Mouse (Mus musculus): Measurements from ENCODE around the gene Tpst2. TPM values are rescaled to one million over a fixed set of nuclear protein-coding genes. Genes with fewer than 3 reads are reported as not detected.

The Tpst2 gene
- total RNA-seq, 2 experiments from 2014 or later = 50.6 to 55.5 TPM

DNA sequence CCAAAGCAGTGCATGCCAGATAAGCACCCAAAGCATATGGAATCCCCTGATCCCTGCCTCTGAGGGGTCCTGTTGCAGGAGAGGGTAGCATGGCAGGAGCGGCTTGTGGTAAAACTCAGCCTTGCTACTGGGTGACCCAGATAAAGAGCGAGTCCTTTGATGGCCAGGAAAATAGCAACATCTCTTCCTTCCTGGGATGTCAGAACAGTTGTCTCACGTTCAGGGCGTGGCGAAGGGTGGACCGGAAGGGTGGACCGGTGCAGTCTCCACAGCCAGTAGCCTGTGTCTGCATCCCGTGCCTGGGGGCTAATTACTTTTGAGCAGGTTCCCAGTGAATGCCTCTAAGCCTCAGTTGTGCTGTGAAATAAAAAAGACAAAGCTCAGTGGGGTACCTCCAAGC is 23.3 kb upstream of the Tpst2 start:
- intact Hi-C loops (cut with DNase I) = no loop called here
- no peak for DNase-seq

DNA sequence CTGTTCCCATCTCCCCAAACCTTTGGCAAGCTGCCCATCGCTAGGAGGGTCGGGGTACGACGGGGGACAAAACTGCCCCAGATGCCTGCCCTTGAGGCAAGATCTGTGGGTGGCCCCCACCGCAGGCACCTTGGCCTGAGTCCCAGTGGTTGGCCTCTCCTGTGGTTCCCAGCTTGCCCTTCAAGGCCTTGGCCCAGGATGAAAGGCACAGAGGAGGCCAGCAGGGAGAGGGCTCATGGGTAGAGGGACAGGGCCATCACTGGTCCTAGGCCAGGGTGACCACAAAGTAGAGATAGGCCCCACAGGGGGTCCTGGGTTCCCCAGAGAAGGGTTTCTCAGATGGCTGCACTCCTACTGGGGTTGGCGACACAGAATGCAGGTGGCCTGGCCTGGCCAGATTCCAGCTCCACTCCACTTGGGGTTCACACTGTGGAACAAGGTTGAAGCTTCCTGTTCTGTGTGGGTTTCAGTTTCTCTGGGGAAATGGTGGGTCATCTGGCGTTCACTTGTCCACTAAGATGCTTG is 22.1 kb upstream of the Tpst2 start:
- intact Hi-C loops (cut with DNase I) = no loop called here
- peak; percentile 64 to 77 for DNase-seq

DNA sequence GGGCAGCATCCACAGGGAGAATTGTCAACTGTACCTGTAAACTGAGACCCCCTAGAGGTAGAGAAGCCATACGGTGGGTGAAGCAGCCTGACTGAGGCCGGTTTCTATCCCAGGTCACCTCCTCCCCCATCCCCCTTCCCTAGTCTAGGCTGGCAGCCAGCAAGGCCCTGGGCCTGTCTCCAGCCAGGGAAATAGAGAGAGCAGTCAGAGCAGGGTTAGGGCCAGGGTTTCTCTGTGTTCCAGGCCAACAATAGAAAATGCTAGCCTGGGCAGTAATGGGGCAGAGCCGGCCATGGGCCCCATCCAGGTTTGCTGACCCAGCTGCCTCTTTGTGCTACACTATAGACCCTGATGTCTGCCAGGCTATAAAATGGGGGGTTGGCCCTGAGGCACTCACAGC is 21.1 kb upstream of the Tpst2 start, which contains the start of gene Crybb1:
TSS of gene Crybb1 (plus strand) at position 390 of the 400 bp plus-strand sequence.
- peak; percentile 78 to 83 for DNase-seq
- intact Hi-C loops (cut with DNase I) = no loop called here

DNA sequence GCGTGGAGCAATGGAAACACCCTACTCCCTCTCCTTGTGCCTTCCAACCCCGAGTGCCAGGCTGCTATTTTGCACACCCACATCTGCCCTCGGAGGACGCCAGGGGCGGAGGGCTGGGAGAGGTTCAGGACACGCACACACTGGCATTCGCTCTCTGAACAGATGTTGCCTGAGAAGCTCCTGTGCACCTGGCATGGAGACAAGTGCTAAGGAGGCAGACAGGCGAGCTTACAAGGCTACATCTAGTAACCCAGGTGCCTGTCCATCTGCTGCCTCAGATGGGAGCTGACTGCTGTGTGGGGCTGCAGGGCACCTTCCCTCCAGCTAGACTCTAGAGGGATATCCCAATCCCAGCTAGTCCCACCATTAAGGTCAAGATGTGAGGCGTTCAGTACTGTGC is 20.0 kb upstream of the Tpst2 start:
- intact Hi-C loops (cut with DNase I) = loop anchor here (2.0 kb wide), 1 partner anchor 18 kb away; no protein-coding TSS in a partner anchor
- no peak for DNase-seq

DNA sequence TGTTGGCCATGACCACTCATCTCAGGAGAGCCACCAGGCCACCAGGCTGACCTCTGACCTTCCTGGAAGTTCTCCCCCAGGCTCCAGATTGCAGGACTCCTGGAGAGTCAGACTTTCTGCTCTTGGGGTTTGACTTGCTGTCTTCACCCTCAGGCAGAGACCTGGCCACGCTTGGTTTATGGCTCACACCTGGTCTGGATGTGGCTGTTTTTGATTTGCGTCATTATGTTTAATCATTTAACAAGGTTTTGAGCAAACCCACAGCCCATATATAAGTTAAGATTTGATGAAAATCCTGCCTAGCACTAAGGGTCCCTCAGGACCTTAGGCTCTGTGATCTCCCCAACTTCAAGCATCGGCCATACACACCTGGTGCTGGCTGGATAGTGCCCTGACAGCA is 18.6 kb upstream of the Tpst2 start:
- intact Hi-C loops (cut with DNase I) = loop anchor here (2.0 kb wide), 1 partner anchor 17 kb away; no protein-coding TSS in a partner anchor
- no peak for DNase-seq

DNA sequence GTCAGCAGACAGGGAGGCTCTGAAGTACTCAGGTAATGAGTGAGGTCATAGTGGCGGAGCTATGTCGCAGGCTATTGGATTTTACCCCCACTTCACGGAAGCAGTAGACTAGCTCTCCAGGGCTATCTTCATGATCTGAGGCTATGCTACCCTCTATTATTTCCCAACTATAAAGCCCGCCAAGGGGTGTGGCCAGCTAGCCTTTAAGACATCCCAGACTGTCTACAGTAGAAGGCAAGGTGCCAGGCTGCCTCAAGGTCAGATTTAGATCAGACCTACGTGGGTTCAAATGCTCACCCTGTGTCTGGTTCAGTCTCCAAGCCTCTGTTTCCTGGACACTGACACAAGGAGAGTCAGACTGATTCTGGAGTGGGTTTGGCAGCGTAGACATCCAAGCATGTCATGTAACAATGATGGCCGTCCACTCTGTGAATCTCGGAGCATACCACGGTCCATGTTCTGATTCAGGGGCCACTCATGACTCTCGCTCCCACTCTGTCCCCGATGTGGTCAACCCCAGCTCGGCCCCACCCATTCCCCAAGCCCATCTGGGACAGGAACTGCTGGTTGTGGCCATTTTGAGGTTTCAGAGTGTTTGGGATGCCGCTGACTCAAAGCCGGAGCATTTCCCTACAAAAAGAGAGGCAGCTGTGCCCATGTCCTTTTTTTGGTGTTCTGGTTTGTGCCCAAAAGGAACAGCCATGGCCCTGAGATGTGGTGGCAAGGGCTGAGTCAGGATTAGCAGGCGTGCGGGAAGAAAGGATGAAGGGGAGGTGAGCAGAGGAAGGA is 16.4 kb upstream of the Tpst2 start:
- no peak for DNase-seq
- intact Hi-C loops (cut with DNase I) = no loop called here

DNA sequence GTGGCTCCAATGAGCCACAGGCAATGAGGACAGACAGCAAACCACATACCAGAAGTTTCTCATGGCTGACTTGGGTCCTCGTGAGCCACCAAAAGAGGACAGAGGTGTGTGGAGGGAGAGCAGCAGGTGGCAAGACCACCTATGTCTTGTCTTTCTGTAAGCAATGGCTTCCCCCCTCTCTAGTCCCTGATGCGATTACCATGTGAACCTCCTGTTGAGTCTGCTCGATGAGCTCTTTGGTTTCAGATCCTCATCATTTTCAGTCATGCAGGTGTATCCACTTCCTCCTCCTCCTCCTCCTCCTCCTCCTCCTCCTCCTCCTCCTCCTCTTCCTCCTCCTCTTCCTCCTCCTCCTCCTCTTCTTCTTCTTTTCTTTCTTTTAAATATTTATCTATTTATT is 15.7 kb upstream of the Tpst2 start:
- DNase-seq = no peak
- intact Hi-C loops (cut with DNase I) = no loop called here

DNA sequence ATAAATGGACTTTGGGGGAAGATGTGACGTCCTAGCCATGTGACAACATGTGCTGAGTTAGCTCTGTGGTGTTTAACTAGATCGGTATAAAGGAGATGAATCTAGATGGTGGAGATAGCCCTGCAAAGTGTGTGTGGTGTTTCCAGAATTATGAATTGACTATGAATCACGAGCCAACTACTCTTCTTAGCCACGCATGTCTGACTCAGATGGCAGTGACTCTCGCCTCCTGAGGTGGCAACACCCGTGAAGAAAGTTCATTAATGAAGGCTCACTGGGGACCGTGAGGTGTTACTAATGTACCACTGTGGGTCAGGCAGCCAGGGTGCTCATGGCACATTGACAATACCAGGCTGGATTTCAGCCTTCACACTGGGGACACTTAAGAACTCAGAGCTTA is 12.4 kb upstream of the Tpst2 start:
- no peak for DNase-seq
- intact Hi-C loops (cut with DNase I) = no loop called here

DNA sequence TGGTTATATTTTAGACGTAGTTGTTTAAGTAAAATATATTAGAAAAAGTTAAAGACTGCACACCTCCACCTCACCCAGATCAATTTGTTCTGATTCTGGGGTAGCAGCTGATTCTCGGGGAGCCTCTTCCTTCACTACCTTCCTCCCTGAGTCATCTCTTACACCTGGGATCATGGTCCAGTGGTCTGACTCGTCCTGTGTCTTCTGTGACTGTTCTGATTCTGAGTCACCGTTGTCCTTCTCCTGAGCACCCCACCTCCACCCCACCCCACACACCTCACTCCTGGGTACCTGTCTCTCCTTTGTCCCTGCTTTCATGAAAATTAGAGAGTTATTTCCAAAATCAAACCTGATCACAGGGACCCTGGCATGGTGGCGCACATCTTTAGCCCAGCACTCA is 11.4 kb upstream of the Tpst2 start:
- DNase-seq = no peak
- intact Hi-C loops (cut with DNase I) = no loop called here

DNA sequence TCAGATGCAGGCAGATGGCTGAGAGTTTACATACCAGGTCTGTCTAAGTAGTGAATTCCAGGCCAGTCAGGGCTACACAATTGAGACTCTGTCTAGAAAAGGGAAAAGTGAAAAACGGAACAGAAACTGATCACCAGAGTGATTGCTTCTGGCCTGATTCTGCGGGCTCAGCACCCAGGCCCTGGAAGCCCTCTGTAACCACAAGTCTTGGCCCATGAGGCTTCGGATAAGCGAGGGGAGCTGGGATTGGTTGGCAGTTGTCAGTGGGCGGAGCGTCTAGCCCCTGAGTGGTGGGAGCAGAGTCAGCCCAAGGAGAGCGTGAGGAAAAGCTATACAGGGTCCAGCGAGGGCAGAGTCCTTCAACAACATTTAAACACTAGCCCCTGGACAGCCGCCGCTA is 11.0 kb upstream of the Tpst2 start:
- intact Hi-C loops (cut with DNase I) = no loop called here

DNA sequence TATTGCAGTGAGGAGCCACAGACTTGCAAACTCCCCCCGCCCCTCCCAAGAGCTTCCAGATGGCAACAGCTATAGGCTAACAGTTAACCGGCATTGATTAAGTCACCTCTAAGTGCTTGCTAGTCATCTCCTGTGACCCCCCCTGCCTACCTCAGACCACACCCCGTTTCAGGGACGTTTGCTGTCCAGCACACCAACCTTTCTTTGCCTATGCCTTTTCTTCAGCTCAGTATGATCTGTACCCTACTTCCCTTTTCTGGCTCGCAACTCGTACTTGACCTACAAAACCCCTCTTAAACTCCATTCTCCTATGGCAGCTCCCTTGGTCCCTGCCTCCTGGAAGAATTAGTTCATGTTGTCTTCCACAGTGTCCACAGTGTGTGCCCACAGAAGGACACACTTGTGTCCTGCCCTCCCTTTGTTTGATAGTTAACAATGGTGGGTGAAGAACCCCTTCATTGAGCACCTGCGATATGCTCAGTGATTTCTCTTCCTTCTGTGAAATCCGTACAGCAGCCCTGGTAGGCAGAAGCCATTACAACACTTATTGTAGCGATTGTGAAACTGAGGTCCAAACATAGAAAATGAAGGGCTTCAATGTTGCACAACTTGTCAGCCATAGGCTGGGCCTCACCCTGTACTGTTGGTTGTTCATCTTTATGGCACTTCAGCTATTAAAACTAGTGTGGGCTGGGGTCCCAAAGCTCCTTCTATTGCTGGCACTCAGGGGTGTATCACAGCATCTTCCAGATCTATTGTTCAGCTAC is 10.3 kb upstream of the Tpst2 start:
- intact Hi-C loops (cut with DNase I) = no loop called here
- no peak for DNase-seq

More for the DNA sequence above, 11.0 kb upstream of the Tpst2 start:
- no peak for DNase-seq

DNA sequence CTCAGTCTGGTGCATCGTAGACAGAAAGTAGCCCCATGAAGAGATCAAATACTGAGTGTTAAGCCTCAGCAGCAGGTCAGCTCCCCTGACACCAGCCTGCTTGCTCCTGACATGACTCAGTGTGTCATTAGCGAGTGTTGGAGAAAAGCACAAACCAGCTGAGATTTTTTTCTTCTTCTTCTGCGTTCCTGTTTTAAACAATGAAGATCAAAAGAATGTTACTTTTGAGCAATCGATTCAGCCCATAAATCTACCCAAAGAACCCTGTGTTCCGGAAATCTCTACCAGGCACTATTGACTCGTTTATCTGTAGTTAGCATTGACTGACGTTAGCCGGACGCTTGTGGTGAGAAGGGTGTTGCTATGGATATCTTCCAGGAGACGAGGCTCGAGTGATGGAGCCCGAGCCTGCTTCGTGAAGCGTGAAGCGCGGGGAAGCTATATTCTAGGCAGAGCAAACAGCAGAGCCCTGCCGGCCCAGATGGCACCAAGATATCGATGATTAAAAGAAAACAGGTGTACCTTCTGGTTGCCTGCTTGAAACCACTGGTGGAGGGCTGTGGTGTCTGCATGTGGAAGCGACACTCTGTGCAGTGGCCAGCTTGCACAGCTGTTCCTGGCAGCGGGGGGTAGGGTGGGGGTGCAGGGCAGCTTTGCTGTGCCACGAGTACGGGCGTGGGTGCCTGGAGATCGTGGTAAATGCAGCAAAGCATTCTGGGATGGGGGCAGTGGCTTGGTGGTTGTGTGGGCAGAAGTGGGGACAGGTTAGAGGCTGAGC is 5.5 kb upstream of the Tpst2 start:
- DNase-seq = no peak
- intact Hi-C loops (cut with DNase I) = no loop called here

DNA sequence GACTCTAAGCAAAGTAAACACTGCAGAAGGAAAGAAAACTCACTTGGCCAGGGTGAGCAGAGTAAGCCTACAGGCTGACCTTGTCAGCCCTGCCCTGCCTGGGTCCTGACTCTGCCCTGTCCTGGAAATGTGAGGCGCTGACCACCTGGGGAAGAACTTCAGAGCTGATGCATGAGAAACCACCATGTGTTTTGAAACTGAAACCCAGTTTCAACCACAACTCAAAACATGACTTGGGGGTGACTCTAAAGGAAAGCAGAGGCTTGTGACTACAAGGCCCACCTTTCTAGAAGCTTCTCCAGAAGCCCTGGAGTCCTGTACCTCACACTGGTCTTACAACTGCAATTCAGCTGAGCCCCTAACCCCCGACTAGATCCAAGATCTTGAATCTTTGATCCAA is 3.6 kb upstream of the Tpst2 start:
- intact Hi-C loops (cut with DNase I) = no loop called here
- no peak for DNase-seq

DNA sequence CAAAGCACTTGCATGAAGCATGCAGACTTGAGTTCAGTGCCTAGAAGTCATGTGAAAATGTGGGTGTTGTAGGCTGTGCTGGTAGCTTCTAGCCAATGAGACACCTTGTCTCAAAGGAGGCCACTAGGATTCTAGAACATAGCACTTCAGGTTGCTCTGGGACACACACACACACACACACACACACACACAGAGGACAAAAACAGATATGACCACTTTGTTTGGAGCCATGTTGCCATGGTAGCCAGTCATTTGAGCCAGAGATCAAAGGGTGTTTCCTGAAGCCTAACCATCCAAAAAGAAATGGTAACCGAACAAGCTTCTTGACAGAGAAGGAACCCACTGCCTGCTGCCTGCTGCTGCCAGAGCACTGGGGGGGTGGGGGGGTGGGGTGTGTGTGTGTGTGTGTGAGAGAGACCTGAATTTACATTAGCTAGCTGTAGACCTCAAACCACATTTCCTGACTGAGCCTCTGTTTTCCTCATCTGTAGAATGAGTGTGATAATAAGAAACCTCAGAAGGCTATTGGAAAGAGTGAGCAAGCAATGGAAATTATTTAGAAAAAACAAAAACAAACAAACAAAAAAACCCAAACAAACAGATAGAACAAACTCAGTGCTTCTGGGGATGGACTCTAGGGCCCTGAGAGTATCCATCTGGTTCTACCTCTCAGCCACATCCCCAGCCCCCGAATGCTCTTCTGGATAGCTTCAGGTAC is 2.6 kb upstream of the Tpst2 start:
- no peak for DNase-seq
- intact Hi-C loops (cut with DNase I) = loop anchor here (2.0 kb wide), 1 partner anchor 17 kb away; no protein-coding TSS in a partner anchor

DNA sequence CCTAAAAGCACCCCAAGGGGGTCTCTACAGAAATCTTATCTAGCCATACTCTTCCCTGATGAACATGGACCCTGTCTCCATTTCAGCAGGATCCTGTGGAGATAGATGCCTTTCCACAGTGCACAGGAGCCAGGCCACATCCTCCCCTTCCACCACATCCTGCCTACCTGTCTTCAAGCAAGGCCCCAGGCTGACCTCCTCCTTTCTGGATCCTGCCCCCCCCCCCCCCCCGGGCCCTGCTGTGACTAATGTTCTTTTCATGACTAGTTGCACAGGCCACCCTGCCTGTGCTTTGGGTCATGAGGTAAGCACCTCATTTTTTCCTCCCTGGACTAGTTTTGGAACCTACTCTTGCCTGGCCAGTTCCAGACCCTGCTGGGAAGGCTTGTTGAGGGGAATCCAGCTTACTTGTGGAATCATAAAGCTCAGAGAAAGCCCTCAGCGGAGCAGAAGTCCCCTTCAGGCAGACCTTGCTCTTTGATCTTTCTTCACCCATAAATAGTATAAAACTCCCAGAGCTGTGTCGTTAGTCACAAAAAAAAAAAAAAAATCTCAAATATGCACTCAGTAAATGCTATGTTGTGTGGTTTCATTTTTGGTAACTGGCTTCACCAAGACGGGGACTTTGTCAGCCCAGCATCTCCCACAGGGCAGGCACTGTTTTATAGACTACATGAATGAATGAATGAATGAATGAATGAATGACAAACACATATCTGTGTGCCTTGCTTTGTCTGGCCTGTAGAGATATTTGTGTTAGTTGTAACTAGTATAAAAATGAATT is 1.3 kb upstream of the Tpst2 start:
- DNase-seq = no peak
- intact Hi-C loops (cut with DNase I) = loop anchor here (2.0 kb wide), 1 partner anchor 18 kb away; no protein-coding TSS in a partner anchor

DNA sequence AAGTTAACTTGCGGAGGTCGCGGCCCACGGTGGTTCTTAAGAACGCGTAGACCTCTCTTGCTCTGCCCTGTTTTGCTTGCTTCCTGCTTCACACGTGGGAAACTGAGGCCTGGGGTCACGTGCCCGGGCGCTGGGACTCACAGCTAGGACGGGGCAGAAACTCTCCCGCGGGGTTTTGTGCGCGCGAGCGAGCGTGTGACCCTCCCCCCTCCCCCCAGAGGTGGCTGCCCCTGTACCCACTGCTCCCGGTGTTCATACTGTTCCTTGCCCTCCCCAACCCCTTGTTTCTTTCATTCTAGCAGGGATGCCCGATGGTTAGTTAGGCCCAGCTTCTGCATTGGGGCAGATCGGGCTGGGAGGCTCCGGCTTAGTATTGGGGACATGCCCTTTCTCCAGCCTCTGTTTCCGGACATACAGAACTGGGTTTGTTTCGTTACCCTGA is 437 bp downstream of the Tpst2 start:
- DNase-seq = no peak
- intact Hi-C loops (cut with DNase I) = loop anchor here (2.0 kb wide), 1 partner anchor 34 kb away; no protein-coding TSS in a partner anchor

DNA sequence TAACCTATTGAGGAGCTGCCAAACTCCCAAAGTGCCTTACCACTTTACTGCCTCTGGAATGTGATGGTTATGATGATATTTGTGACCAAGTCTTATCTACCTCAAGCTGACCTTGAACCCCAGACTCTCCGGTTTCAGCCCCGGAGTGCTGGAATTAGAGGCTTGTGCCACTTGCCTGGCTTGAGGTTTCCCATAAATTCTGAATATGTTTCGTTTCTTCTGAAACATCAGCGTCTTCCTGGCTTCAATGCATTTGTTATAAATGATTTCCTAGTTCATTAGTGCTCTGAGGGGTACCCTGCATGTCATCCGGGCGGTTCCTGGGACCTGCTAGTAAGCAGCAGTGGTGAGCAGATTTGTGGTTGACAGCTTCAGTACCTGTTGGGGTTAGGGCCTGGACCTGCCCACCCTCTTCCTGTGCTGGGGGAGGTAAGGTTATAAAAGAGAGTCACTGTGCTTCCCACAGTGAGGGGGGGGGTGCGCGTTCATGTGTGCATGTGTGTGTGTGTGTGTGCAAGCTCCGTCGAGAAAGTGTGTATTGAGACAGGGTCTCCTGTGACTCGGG is 1.5 kb downstream of the Tpst2 start:
- DNase-seq = no peak
- intact Hi-C loops (cut with DNase I) = loop anchor here (2.0 kb wide), 2 partner anchors 35 to 45 kb away; no protein-coding TSS in a partner anchor

DNA sequence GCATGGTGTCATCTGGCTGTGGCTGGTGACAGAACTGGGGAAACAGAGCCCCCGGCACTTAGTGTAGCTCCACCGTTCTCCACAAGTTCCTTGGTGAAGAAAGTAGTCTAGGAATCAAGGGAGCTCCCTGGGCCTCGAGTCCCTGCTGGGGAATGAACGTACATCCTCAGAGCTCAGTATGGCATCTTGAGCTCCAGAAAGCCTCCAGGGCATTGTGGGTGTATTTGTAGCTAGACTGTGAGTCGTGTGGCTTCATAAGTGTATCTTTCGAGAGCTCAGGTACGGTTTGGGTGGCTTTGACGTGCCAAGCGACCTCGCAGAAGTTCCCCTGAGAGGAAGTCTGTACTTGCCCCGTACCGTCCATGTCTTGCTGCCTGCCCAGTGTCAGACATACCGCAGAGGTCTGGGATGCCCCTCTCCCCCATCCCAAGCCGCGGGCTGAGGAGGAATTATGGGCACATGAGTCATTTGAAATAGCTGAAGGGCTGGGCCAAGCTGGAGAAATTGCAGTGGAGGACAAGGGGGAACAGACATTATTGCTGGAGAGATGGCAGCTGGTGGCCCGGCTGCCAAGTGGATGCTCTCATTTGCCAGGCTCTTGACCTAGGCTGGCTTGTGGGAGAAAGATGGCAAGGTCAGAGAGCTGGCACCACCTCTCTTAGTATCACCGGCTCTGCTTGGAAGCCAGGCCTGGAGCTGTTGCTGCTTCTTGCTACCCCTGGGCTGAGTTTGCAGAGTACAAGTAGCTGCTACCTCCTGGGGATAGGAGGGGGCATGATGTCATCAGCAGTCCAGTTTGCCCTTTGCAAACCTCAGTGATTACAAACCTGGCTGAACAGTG is 2.9 kb downstream of the Tpst2 start:
- DNase-seq = peak in 1 of 2 experiments; percentile 52
- intact Hi-C loops (cut with DNase I) = loop anchor here (2.0 kb wide), 1 partner anchor 43 kb away; no protein-coding TSS in a partner anchor

Measured in heart, postnatal 14 days (tissue).